Mouse (Mus musculus) NIH3T3 (cell line): ENCODE results near the gene Map1s.
A peak's percentile ranks its signal among the peaks of the same experiment; 100 is the strongest.

Source experiments
- DNase-seq: peaks from one replicate; pipeline ENCODE4 v3.0.0-alpha.2; 2012; ENCODE audit warnings: low read depth

Gene Map1s

DNA sequence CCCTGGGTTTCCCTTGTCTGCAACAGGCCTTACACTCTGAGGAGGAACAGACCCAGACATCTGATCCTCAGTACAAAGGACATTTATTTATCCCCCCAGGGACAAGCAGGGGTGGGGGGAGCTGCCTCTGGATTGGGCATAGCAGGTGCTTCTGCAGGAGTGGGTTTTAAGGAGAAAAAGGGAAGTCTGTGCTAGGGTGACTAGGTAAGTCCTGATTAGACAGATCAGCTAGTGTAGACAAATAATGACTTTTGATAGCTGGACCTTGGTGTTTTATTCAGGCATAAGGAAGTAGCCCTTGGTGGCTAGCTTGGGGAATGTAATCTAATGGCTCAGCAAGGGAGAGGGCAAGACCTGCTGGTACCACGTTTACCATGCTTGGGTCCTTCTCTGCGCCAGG, 6.5 kb upstream of the Map1s start:
- DNase-seq = no peak

DNA sequence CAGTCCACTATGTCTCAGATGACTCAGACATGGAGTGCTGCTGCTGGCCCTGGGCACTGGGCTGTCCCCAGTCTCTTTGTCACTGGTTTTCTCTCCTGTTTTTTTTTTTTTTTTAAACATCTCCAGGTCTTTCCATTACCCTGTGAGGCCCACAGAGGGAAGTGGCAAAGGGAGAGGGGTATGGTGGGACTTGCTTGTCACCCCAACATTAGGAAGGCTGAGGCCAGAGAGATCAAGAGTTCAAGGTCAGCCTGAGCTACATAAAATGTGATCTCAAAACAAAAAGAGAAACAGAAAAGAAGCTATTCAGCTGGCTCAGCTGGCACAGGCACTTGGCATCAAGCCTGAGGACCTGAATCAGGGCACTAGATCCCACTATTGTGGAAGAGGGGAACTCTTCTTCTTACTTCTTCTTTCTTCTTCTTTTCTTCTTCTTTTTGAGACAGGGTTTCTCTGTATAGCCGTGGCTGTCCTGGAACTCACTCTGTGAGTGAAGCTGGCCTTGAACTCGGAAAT, 4.8 kb upstream of the Map1s start:
- DNase-seq = no peak

DNA sequence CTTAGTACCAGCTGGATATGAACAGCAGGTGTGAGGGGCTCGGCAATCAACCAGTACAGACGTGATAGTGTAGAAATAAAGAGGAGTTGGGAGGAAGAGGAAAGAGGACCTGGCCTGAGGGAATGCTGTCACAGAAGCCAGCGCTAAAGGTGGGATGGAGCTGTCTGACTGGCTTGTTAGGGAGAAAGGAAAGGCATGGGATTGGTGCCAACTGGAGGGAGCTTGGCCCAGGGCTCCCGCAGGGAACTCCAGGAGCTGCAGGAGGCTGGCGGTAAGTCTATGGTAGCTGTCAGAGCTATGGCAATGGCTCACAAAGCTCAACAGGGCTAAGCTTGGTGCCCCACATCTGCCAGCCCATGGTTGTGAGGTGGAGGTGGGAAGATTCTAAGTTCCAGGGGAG, 3.5 kb upstream of the Map1s start:
- DNase-seq = peak; percentile 64

DNA sequence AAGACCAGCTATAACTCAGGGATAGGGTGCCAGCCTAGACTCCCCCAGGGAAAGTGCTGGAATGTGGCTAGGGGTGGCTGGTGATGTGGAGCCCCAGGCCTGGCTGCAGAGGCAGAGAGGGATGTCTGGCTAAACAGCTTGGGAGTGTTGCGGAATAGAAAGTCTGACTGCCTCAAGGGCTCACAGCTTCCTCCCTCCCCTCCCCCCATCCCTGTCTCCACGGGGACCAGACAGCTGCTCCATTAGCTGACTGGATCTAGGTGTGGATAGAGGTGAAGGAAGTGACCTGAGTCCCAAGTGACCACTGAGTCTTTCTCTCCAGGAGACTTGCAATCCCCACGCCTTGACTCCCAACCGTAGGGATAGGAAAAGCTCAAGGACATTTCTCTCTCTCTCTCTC, 2.6 kb upstream of the Map1s start:
- peak; percentile 88 for DNase-seq

DNA sequence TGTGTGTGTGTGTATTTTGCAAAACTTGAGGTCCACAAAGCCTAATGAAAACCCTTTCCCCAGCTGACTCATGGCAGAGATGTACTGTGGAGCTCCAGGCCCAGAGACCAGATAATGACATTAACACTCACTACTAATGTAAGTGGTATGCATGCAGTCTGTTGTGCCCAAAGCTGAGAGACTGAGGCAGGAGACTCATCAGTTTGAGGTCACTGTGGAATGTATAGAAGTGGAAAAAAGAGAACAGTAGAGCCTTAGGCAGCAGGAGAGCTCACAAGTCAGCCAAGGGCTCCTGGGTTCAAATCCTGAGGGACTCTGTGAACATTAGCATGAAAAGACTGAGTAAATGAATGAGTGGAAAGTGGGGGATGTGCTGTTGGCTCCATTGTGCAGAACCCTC, 2.1 kb upstream of the Map1s start:
- peak; percentile 82 for DNase-seq

DNA sequence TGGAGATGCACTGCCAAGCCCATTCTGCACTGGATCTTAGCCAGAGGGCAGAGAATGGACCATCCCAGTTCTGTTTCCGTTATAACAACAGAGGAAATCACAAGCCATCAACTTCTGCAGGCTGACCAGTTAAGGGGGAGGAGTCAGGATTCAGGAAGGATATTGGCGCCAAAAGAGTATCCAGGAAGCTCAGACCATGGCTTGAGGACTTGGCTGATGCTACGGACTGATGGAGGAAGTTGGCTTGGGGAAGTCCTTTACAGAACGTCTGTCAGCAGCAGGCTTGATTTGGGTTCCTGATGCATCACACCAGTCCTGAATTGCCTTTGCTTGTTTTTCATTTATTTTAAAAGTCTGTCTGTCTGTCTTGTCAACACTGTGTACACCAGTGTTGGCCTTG, 1.2 kb upstream of the Map1s start:
- peak; percentile 65 for DNase-seq

DNA sequence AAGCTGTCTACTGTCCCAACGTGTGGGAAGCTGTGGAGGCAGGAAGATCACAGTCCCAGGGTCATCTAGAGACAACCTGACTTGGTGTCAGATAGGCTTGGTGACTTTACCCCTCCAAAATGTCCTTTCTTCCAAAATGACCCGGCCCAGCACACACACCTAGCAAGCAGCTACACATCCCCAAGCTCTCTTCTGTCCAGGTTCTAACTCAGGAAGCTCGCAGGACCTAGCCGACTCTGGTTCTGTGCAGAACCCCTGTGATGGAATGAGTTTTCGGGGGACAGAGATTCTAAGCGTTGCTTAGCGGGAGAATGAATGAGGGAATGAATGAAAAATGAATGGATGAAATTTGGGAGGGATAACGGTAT, 285 bp upstream of the Map1s start:
- no peak for DNase-seq

DNA sequence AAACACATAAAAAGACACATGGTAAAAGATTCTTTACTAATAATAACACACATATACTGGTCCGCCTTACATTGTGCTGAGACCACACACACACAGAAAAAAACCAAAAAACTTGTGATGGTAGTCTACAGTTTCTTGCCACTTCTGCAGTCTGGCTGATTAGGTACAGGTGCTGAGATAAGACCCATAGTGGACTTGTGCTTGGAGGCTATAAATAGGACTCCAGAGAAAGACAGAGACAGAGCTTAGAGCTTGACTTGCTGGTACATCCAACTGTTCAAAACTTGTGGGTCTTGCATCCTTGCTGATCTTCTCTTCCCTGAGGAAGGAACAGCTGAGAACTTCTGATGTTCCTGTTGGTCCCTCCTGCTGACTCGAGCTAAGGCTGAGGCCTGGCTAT, 1.8 kb downstream of the Map1s start:
- DNase-seq = no peak

DNA sequence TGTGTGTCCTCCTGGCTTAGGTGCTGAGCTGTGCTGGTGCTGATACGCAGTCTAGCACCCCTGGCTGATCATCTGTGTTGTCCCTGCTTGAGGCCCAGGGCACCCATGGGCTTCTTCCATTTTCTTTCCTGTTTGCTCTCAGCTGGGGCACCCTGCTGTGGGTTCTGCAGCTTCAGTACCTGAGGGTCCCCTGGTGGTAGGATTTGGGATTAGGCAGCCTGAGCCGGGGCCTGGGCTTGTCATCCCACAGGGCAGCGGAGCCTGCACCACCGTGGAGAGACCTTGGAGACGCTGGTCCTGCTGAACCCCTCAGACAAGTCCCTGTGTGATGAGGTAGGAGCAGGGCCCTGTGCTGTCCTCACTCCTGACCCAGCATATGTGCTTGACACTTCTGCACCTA, 5.9 kb downstream of the Map1s start:
- DNase-seq = peak; percentile 46

DNA sequence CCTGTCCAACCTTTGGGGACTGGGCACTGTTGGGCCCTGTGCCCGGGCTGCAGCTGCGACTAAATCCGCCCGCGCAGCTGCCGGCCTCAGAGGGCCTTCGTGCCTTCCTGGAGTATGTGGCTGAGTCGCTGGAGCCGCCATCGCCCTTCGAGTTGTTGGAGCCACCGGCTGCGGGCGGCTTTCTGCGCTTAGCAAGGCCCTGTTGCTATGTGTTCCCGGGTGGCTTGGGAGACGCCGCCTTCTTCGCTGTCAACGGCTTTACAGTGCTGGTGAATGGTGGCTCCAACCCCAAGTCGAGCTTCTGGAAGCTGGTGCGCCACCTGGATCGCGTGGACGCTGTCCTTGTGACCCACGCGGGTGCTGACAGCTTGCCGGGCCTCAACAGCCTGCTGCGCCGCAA, 7.2 kb downstream of the Map1s start:
- DNase-seq = no peak

DNA sequence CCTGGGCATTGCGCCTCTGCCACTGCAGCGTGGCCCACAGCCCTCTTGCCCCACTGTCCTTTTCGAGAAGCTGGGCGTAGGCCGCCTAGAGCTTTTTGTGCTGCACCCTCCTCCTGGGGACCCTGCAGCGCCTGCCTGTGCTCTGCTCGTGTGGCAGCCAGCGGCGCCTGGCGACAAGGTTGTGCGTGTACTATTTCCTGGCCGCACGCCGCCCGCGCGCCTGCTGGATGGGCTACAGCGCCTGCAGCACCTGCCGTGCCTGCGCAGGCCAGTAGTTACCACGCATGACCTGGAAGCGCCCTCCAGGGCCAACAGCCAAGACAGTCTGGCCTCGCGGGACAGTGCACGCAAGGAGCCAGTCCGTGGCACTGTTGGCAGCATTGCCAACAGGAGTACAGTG, 7.8 kb downstream of the Map1s start:
- no peak for DNase-seq

DNA sequence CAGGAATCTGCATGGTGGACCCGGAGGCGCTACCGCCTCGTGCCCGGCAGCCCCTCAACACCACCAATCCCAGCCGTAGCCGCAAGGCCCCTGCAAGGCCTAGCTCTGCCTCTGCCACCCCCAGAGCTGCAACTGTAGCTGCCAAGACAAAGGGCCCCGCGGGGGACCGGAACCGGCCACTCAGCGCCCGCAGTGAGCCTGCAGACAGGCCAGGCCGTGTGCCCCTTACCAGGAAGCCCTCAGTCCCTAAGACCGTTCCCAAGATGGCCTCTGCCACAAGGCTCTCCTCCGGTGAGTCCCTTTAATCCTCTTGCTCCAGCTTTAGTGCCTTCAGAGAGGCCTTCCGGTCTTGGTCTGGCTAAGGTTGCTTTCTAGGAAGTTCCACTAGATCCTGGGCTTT, 9.0 kb downstream of the Map1s start:
- no peak for DNase-seq

DNA sequence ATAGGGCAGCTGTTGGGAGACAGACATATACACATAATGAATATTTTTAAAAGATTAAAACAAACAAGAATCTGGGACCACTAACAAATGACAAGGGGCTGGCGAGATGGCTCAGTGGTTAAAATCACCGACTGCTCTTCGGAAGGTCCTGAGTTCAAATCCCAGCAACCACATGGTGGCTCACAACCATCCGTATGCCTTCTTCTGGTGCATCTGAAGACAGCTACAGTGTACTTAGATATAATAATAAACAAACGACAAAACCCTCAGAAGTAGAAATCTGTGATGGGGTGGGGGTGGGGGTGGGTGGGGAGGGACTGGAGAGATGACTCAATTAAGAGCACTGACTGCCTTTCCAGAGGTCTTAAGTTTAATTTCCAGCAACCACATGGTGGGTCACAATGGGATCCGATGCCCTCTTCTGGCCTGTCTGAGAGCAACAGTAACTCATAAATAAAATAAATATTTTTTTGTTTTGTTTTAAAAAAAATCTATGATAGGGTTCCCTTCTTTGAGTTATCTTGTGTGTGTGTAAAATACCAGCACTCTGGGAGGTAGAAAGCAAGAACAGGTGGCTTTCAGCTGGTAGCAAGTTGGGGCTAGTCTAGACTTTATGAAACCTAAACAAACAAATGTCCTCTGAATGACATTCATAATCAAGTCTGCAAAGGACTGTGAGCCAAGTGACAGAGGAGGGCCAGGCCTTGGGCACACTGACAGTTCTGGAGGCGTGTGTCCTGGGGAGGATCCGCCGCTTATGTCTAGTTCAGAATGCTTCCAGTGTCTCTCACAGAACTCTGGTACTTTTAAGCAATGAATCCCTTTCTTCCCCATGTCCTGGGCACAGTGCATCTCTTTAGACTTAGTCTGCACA, 14.6 kb downstream of the Map1s start:
- DNase-seq = peak; percentile 54

DNA sequence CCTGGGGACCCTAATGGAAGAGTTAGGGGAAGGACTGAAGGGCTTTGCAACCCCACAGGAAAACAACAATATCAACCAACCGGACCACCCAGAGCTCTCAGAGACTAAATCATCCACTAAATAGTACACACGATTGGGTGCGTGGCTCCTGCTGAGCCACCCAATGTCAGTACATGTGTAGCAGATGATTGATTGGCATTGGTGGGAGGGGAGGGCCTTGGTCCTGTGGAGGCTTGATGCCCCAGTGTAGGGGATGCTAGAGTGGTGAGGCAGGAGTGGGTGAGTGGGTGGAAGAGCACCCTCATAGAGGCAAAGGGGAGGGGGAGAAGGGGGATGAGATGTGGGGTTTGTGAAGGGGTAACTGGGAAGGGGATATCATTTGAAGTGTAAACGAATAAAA, 18.4 kb downstream of the Map1s start:
- no peak for DNase-seq

DNA sequence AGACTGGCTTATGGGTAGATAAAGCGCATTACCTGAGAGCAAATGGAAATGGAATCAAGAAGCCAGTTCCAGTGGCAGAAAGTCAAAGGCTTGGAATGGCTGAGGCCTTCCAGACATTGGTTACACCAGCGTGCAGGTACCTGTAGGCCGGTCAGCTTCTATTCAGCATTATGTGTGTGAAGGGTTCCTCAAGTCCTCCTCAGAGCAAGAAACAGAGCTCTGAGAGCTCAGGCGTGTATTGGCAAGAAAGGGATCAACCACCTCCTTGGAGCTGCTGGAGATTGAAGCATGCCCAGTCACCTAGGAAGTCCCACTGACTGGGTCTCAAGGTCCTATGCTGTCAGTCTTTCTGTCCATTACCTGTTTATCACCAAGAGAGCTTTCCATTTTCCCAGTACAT, 20.0 kb downstream of the Map1s start:
- no peak for DNase-seq

DNA sequence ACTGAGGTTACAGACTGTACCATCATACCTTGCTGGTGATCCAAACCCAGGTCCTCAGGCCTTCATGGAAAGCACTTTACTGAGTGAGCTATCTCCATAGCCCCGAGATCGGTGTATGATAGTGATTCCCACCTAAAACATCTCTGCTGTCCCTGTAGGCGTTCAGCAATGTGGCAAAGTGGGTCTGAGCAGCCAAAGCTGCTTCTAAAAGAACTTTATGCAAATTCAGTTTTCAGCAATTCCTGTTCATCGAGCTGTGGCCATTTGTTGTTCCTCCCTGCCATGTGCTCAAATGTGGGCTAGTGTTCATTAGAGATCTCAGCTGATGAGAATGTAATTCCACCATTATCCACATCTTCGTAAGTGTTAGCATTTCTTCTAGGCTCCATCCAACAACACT, 20.7 kb downstream of the Map1s start:
- no peak for DNase-seq

DNA sequence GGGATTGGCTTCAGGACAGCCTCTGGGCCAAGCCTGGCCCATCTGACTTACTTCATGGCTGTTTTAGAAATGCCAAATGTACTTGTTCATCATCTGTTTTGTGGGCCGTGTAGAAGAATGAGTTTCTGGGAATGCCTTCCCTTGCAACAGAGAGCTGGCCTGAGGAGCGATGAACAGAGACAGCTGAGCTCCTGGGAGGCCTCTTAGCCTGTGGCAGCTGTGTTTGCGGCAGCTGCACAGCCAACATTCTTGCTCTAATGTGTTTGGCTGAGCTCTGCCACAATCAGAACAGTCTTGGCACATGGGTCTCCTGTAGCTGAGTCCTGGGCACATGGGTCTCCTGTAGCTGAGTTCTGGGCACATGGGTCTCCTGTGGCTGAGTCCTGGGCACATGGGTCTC, 22.4 kb downstream of the Map1s start:
- peak; percentile 72 for DNase-seq

DNA sequence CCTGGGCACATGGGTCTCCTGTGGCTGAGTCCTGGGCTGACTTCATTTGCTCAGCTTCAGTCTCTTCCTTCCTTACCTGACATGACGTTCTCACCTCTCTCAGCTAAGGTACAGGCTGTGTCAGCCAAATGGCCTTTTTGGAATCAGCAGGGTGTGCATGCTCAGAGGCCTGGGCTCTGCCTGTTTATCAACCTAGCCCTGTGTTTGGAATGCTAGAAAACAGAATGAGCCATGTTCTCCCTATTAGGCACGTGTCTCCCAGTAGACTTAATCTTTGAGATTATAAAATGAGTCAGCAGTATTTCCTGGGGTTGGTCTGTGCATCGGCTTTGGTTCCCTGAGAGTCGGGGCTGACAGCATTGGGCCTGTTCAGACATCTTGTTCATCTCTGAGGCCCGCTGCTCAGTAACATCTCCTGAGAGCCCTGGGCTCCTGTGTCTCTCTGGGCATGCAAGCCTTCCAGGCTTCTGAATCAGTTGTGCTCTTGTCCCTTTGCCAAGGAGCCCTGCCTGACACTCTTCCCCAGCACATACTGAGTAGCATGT, 23.1 kb downstream of the Map1s start:
- DNase-seq = peak; percentile 55

DNA sequence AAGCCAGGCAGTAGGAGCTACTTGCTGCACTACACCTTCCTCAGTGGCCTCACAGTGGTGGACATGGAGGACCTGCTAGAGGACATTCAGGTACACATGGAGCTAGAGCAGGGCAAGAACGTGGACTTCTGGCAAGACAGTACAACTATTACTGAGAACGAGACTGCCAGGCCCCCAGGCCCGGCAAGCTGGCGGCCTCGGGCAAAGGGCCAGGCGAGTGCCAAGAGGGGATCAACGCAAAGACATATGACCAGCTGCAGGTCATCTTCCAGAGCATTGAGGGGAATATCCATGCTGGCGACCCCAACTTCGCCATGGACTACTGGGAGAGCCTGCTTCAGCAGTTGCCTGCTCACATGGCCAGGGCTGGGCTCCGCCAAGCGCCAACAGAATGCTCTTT, 26.0 kb downstream of the Map1s start:
- no peak for DNase-seq

DNA sequence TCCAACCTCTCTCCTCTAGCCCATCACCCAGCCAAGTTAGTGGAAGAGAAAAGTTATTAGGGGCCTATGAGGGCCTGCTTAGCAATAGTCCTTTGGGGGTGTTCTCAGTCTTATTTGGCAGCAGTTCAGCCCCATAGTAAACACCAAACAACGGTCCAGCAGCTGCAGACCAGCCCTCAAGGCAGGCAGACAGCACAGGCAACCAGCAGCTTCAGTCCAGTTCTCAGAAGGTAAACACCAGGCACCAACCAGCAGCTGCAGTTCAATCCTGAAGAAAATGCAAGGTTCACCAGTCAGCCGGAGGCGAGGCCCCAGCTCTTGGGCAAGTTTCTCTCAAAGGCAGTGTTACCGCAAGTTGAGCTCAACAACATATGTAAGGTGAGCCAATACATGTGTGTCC, 27.3 kb downstream of the Map1s start:
- DNase-seq = no peak

DNA sequence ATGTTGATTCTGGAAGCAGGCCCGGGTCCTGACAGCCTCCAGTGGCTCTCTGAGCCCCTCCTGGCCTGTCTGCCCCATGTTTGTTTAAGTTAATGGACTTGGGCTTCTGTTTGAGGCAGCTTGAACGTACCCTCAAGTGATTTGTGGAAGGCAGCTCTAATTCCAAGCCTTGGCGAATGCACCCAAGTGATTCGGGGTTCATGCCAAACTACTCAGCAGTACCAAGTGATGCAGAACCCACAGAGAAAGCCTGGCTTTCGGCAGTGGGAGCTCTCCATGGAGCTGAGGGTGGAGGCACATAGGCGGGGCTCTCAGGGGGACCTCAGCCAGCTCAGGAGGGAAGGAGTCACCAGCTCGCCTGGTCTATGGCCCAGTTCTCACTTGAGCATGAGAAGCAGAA, 29.1 kb downstream of the Map1s start:
- peak; percentile 55 for DNase-seq

DNA sequence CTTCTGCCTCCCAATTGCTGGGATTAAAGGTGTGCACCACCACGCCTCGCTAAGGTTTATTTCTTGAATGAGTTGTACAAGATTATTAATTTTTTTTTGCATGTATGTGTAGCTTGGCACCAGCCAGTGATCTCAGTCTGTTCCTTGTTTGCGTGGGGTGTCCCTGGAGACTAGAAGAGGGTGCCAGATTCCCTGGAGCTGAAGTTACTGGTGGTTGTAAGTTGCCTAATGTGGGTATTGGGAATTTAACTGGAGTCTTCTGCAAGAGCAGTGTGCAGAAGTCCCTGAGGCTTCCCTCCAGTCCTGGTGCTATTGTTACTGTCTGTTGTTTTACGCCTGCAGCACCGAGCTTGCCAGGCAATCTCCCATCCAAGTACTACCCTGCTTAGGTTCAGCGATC, 31.5 kb downstream of the Map1s start:
- no peak for DNase-seq

DNA sequence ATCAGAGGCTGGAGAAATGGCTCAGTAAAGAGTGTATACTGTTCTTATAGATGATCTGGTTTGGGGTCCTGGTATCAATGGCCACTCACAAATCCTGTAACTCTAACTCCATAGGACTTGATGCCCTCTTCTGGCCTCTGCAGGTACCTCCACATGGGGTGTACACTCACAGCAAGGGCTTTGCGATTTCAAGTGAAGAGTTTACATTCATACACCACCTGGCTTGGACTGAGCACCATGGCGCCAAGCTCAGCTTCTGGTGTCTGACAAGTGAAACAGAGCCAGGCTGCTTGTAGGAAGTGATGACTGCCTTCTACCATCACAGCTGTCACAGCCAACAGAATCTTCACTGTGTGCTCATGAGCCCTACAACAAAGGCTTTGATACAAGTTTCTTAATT, 35.7 kb downstream of the Map1s start:
- no peak for DNase-seq

DNA sequence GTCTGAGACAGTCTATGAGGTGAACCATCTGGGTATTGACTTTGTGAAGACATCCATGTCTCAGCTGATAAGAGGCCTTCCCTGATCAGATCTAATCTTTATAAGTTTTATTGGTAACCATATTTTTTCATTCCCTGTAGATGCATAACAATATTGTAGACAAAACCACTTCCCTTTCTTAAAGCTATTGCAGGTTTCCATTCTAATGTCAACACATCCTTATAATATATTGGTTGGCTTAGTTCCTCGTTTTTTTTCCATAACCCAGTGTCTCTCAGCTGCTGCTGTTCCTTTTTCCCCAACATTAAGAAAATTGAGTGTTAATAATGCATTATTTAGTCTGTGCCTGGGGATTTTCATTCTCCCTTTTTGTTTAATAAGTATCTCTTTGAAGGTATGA, 37.5 kb downstream of the Map1s start:
- no peak for DNase-seq
